Mouse (Mus musculus) embryo, embryonic 11.5 days (tissue): ENCODE measurements at regions not wholly inside any gene's neighbourhood (a gene's known extent, or its start where the extent isn't known, plus 50 kb on each side); places are given as distances from the start of the nearest gene placed in this dataset.
"Not testable (repeated sequence)": the region's sequence is repeated elsewhere in the genome, so short reads cannot be mapped to it uniquely, and the experiment has no call there.

ENCODE experiments used
- DNase-seq: peaks from one replicate; pipeline ENCODE4 v3.0.0-alpha.2; 2012; ENCODE audit warnings: low read depth, low spot score

DNA sequence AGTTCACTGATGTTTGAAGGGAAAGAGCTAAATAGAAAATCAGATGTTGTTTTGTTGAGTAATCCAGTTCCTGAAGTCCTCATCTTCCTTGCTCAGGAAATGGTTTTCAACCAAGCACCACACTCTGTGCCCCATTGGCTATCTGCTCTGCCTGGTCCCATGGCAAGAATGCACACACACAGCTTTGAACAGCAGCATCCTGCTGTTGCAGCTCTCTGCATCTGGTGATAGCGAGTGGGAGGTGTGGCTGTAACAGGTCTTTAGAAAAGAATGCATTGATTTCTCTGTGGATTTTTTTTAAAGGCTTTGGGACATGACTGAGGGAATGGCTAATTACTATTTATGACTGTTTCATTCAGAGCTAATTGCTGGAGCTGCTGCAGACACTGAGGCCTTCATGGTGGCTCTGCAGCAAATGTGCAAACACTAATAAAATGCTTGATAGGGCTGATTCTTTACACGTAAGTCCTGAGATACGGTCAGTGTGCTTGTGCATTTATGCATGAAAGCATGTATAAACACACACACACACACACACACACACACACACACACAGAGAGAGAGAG is 459.1 kb upstream of the Nrsn1 start:
- no peak for DNase-seq

DNA sequence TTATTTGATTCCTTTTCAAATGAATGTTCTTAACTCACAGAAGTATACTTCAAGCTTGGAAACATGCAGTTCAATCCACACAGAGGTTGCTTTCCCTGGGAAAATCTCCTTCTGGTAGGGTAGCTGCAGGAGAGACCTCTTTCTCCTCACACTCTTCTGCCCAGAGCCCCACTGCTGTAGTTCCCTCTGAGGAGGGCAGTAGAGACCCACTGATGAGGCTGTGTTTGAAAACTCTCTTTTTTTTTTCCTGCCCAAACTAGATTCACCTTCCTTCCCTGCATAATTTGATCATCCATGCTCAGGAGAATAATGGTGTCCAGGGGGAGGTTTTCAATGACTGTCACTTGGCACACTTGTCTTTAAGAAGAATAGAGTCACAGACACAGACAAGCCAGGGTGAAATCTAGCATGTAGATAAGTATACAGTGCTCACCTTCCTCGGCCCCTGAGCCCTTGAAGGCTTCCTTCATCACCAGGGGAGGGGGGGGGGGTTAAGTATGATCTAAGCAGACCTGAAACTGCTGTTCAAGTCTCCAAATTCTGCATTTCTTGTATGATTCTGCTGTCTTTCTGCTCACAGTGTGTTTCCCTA is 457.3 kb upstream of the Nrsn1 start:
- no peak for DNase-seq

GRCm38 (mm10) chr13:25722595-25723525 is 452.6 kb upstream of the Nrsn1 start:
- no peak for DNase-seq

DNA sequence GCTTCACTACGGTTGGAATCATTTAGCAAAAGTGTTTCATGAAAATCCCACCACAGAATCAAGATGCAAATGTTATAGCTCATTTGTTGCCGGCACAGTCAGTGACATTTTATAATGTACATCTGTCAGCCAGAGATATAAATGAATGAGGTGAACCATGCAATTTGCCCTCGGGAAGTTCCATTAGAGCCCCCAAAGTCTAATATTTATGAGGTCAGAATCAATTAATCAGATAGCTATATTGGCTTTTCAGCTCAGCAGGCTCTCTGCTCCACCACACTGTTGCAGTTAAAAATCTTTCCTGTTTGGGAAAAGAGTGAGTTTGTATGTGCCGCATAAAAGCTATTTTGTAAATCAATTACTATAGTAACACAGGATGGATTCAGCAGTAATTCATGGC is 430.7 kb upstream of the Nrsn1 start:
- no peak for DNase-seq

DNA sequence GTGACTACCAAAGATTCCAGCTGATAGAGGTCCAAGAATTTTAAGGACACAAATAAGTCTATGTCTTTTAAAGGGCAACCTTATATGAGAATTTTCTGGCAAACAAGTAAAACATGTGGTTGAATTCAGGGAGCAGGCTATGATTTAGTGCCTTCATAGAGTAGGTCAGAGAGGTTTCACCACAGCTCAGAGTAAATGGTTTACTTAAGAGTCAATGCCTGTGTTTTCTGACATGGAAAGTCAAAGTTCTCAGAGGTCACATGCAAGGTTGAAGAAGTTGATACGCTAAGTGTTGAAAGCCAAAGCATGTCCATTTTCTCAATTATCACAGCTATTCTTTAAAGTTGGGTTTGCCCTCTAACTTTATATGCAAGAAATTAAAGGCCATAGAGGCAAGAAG is 425.7 kb upstream of the Nrsn1 start:
- DNase-seq = no peak

DNA sequence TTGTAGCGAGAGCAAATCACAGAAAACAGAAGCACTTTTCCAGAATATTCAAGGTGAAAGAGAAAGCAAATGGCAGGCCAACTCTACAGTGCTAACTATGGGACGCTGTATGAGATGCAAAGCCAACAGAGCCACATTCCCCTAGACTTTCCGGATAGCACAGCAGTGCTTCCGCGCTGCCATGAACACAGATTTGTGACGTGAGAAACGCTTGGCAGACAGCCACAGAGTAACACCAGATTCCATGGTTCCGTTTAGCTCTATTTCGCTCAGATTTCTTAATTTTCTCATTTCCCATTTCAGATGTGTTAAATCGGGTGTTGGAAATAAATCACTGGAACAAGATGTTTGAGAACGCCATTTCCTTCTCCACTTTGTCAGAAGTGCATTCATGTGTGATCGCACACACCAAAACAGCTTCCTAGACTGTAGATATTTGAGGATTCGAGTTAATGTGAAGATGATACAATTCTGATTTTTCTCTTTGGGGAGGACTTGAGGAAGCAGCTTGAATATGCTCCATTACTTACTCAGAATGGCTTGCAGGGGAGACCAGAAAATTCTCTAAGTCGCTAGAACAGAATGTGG is 424.8 kb upstream of the Nrsn1 start:
- DNase-seq = no peak

GRCm38 (mm10) chr13:25678221-25678735 is 408.0 kb upstream of the Nrsn1 start:
- no peak for DNase-seq

DNA sequence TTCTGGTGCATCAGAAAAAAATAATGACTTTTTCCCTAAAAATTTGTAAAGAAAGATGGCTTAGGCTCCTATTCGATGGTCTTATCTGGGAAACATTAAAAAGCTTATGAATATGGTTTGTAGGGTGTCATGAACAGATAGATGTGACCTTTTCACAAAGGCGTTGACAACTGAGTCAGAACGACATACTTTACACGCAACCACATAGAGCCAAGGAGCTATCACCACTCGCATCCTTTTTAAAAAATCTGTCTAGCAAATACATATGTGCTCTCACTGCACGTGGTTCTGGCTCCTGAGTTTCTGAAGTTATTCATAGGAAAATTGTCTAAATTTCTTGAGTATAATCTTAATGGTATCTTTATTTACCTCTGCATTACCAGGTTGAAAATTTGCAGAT is 404.9 kb upstream of the Nrsn1 start:
- DNase-seq = no peak

GRCm38 (mm10) chr13:25666022-25666421 is 395.7 kb upstream of the Nrsn1 start:
- DNase-seq = no peak

GRCm38 (mm10) chr13:25664963-25665606 is 394.8 kb upstream of the Nrsn1 start:
- DNase-seq = no peak

DNA sequence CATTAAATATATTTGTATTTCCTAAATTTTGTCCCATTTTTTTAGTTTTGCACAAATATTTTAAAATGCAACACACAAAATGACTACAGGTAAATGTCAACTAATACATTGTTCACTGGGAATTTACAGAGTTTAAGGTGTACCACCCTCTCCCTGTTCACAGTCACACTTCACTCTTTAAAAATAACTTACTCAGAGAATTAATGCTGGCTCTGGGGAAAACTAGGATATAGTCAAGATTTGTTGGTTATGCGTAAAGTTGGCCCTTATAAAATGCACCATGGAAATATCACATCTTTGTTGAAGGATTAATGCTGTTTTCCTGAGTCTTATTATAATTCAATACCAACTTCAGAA is 378.1 kb upstream of the Nrsn1 start:
- DNase-seq = no peak

DNA sequence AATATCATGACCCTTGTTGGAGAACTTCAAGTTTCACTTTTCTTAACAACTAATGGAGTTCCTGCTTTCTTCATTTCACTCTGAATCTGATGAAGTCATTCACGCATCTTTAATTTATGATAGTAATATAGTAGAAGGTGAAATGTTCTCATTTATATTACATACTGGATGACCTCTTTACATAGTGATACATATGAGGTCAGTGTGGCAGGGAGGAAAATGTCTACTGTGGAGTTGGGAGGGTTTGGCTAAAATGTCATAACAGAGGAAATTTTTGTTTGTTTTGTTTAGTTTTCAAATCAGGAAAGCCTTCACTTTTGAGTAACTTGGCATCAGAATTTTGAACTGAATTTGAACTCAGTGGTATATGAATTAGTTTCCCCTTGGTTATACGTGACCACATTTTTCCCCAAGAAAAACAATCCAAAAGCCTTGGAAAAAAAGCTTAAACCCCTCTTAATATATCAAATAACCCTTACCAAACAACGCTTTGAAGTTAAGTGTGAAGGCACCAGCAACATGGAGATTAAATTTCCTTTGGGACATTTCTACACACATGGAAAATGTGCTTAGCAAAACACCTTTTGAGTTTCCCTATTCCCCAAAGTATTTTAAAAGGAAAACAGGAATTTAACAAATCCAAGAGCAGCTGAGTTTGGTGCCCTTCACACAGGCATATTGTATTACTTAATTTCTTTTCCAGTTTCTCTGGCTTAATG is 377.6 kb upstream of the Nrsn1 start:
- no peak for DNase-seq

DNA sequence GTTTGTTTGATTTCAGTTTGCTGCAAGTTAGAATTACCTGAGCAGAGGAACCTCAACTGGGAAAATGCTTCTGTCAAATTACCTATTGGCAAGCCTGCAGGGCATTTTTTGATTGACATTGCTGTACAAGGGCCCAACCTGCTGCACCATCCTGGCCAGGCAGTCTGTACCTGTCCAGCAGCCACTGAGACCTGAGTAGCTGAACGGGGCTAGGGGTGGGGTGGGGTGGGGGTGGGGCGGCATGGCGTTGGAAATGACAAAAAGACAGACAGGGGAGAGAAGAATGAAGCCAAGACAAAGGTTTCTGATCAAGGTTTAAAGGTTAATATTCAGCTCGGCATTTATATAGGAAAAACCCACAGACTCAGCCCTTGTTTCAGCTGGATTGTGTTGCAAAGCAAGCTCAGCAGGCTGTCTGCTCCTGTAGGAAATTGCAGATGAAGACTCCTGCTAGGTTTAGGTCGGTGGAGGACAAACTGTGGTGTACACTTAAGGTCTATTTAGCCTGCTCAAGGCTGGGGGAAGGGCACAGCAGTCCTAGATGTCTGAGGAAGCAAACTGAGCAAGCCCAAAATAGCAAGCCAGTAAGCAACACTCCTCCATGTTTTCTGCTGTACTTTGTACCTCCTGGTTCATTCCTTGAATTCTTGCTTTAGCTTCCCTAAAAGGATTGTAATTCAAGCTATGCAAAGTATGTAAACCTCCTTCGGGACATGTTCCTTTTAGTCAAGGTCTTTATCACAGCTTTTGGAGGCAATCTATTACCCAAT is 369.4 kb upstream of the Nrsn1 start:
- DNase-seq = no peak

DNA sequence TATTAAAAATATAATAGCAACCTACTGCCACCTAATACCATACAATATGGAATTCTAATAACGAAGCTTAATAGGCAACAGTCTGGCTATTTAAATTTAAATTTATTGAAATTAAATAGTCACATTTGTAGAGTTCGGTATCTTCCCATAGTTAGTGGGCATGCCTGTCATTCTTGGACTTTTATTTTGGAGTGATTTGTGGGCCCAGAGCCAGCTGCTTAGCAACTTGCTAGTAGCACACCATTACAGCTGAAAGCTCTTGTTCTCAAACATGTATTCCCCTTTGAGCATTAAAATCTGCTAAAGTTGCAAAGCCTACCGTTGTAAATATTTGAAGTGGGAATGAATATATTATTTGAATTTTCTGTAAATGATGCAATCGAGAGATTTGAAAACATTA is 359.2 kb upstream of the Nrsn1 start:
- DNase-seq = no peak

DNA sequence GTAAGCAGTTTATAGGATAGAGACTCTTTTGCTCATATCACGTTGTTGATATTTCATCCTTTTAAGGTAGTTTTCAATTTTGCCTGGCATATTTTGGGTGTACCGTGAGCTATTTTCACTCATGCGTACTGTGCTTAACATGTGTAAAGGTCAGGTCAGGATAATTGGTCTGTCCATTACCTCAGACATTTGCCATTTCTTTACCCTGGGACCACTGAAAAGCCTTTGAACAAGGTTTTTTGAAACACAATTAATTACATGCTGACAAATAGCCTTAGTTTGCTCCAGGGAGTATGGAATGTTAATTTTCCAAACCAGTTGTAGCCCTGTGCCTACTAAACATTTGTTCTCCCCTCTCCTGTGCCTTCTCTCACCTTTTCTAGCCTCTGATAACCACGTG is 347.3 kb upstream of the Nrsn1 start:
- DNase-seq = no peak

DNA sequence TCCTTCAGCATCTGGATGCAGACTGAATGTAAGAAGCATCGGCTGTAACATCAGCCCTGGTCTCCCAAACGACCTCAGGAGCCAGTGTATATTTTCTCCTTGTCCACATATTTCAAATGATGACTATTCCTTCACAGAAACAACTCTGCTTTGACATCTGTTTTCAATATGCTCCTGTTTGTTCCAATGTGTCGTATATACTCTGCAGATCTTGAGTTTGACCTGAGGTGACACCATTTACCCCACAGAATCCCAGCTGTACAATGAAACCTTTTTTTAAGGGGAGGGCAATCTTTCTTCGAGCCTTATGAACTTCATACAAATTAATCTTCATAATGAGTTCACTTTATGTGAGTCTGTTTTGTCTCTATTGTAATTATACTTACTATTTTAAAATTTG is 341.7 kb upstream of the Nrsn1 start:
- peak; percentile 50 for DNase-seq

DNA sequence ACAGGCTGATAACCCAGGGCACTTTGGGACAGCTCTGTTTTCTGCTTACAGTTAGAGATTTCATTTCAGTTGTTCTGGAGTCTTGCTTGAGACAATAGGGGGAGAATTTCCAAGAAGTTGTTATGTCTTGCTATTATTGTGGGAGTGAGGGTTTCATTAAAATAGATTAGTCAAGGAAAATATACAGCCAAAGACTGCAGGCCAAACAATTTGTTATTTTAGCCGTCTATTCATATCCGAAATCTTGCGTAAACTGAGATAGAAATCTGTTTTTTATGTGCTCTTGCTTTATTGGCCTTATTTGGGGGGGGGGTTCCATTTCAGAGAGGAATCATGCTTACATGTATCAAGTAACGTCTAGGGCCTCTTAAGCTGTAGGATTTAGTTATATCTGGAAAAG is 339.3 kb upstream of the Nrsn1 start:
- DNase-seq = no peak

DNA sequence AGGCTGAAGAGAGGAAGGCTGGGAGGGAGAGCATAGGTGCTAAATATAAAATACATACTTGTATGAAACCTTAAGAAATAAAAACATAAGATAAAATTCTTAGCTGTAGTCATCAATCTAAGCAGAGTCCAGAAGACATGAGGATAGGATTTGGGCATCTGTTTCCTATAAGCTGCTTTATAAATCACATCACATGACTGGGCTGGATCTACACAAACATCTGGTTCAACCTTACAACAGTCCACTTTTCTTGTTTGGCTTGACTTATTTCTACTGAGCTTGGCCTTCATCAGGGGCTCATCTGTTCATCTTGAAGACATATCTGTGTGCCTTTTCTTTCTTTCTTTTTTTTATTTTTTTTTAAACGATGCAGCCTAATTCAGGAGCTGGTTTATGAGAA is 338.9 kb upstream of the Nrsn1 start:
- DNase-seq = no peak

GRCm38 (mm10) chr13:25601351-25601750 is 331.0 kb upstream of the Nrsn1 start:
- DNase-seq = not testable (repeated sequence)

DNA sequence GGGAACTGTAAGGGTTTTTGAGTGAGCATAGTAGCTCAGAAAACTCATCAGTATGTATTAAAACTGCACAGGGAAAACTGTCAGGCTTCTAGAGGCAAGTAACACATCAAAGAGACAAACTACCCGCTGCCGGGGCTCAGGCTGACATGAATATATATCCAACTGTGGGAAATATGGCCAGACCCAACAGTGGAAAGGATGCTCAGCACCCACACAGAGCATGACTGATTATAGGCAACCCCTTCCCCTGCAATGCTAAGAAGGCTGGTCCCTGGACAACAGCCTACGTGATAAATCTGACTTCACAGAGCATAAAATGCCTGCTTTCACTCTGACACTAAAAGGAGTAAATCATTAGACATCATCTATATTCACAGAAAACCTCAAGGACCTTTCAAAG is 324.3 kb upstream of the Nrsn1 start:
- no peak for DNase-seq

DNA sequence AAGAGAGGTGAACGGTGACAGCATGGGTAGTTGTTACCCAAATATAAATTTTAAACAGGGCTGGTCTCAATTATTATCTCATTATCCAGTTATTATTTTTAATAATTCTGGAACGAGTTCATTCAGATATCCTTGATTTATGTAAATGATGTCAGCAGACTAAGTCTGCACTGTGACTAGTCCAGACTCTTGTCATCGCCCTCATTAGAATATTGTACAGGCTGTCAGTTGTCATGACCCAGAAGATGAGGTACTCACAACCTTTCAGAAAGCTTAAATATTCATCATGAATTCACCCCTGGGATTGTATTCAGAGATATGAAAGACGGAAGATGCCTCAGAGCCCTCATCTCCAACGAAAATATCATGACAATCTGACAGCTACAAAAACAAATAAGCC is 300.3 kb upstream of the Nrsn1 start:
- DNase-seq = no peak
